Mouse (Mus musculus) erythroblast, embryonic 14.5 days (primary cell): ENCODE measurements around the gene A030014E15Rik. TPM values are rescaled to one million over a fixed set of nuclear protein-coding genes. Genes with fewer than 3 reads are reported as not detected.

Experiments
- H3K27me3 ChIP-seq: 2 replicates; pipeline ENCODE4 v1.6.1; 2012; ENCODE audit warnings: inconsistent platforms; ENCODE audit not compliant: control insufficient read depth
- H3K36me3 ChIP-seq: 2 replicates; pipeline ENCODE4 v1.6.1; 2012; ENCODE audit warnings: mild to moderate bottlenecking, inconsistent platforms; ENCODE audit not compliant: control insufficient read depth
- H3K4me1 ChIP-seq: 2 replicates; pipeline ENCODE4 v1.6.1; 2012; ENCODE audit warnings: inconsistent platforms; ENCODE audit not compliant: control insufficient read depth
- H3K4me3 ChIP-seq: replicated peaks from 2 replicates; pipeline ENCODE3; 2012; ENCODE audit warnings: moderate library complexity, mild to moderate bottlenecking, inconsistent platforms
- H3K9me3 ChIP-seq: 2 replicates; pipeline ENCODE4 v1.6.1; 2012; ENCODE audit warnings: low read length, inconsistent platforms, mixed read lengths; ENCODE audit not compliant: control insufficient read depth
- GATA1 ChIP-seq: IDR thresholded peaks from 2 replicates; pipeline ENCODE4 v1.6.1; 2012; ENCODE audit warnings: low read length, inconsistent platforms, mixed read lengths
- TAL1 ChIP-seq: IDR thresholded peaks from 3 replicates; pipeline ENCODE4 v1.6.1; 2012; ENCODE audit warnings: low read length, inconsistent platforms, mixed read lengths
- polyA plus RNA-seq: library from polyadenylated mRNA; stranded (reverse); fragments of >175 nt; gene quantifications from 2 replicates; pipeline ENCODE4 v1.2.3, GENCODE M21; 2012

Gene A030014E15Rik
- polyA plus RNA-seq, 1 experiment = not detected

DNA sequence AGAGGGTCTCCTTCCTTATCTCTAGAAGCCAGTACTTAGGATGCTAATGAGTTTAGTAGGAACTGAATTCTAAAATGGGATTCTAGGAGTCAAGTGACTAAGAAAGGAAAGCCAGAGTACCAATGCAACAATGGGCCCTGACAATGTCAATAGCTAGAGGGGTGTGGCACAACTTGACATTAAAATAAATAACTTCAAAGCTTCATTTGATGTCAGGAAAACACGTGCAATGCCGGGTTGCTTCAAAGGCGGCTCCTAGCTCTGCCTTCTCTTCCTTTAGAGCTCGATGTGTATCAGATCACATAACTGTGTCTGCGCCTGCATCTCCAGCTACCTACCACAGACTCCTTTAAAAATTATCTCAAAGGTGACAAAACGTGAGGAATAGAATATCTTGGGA, 49.2 kb downstream of the A030014E15Rik start:
- Histone ChIP-seq H3K9me3 (no peaks in the 10 kb centered on the region), H3K36me3 (no peaks in the 10 kb centered on the region), H3K27me3 (no peaks in the 10 kb centered on the region), H3K4me1 (peaks cover 8% of the 10 kb centered on the region), H3K4me3 (no peak overlapping the region)
- TF ChIP-seq GATA1 = no peak
- no peak for TF ChIP-seq TAL1

- Histone ChIP-seq H3K36me3 (no peaks in the 10 kb centered on the region), H3K27me3 (no peaks in the 10 kb centered on the region), H3K4me3 (no peak overlapping the region), H3K9me3 (no peaks in the 10 kb centered on the region), H3K4me1 (peaks cover 8% of the 10 kb centered on the region)
- no peak for TF ChIP-seq TAL1
These were observed 49.6 kb downstream of the A030014E15Rik start for GRCm38 (mm10) chr1:82974342-82974741.

Other genes starting within 250 kb of the A030014E15Rik start
- gene Mff, start 200.0 kb upstream of the A030014E15Rik start, polyA plus RNA-seq = 33.2 and 34.7 TPM in 2 replicates
- gene Tm4sf20, start 156.5 kb upstream of the A030014E15Rik start, polyA plus RNA-seq = not detected in 2 replicates
- gene Gm47791, start 153.7 kb upstream of the A030014E15Rik start, polyA plus RNA-seq = not detected in 2 replicates
- gene Agfg1, start 85.4 kb upstream of the A030014E15Rik start, polyA plus RNA-seq = 5.0 and 5.5 TPM in 2 replicates
- gene A030005L19Rik, start 11.6 kb upstream of the A030014E15Rik start, polyA plus RNA-seq = 0.12 TPM in 1 of 2 replicates, not detected in the other
- gene Gm6217, start 6.5 kb downstream of the A030014E15Rik start, polyA plus RNA-seq = not detected in 2 replicates
- gene A030003K21Rik, start 18.5 kb downstream of the A030014E15Rik start, polyA plus RNA-seq = not detected in 2 replicates
- gene Gm7544, start 31.1 kb downstream of the A030014E15Rik start, polyA plus RNA-seq = not detected in 2 replicates
- gene Gm47955, start 35.4 kb downstream of the A030014E15Rik start, polyA plus RNA-seq = not detected in 2 replicates
- gene Gm47959, start 75.6 kb downstream of the A030014E15Rik start, polyA plus RNA-seq = not detected in 2 replicates
- gene Slc19a3, start 113.5 kb downstream of the A030014E15Rik start, polyA plus RNA-seq = not detected in 2 replicates
- 0.04 TPM in 1 of 2 replicates, not detected in the other for gene Krtap28-10, start 117.6 kb downstream of the A030014E15Rik start, polyA plus RNA-seq
- not detected in 2 replicates for gene Gm47969, start 120.0 kb downstream of the A030014E15Rik start, polyA plus RNA-seq
- gene A030005K14Rik, start 134.5 kb downstream of the A030014E15Rik start, polyA plus RNA-seq = not detected in 2 replicates
- gene Krtap28-13, start 136.0 kb downstream of the A030014E15Rik start, polyA plus RNA-seq = not detected in 2 replicates
- not detected in 2 replicates for gene Ccl20, start 191.8 kb downstream of the A030014E15Rik start, polyA plus RNA-seq
- not detected in 2 replicates for gene Daw1, start 234.8 kb downstream of the A030014E15Rik start, polyA plus RNA-seq